Mouse (Mus musculus) kidney, postnatal 10 days (tissue): ENCODE measurements around the gene Rhox4c.
"Not testable (repeated sequence)": the region's sequence is repeated elsewhere in the genome, so short reads cannot be mapped to it uniquely, and the experiment has no call there.

Experiments used
- DNase-seq: peaks from one replicate; pipeline ENCODE4 v3.0.0; 2021; ENCODE audit warnings: mixed read lengths

Gene Rhox4c

DNA sequence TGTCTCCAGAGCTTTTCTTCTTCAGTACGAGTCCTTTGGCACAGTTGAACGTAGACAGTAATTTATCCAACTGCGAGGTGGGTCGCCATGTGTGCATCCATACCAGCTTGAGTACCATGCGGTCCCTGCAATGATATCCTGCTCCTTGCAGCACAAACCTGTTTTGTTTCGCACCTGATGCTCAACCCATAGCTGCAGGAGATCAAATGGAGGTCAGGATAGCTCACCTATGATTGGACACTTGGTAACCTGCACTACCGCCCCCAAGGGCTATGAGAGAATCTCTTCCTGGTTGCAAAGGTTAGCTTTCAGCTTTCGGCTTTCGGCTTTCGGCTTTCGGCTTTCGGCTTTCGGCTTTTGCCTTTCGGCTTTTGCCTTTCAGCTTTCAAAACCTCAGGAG, at the start of gene Rhox4c:
TSS of gene Rhox4c (plus strand) at position 301 of the 400 bp plus-strand sequence.
- DNase-seq, result not testable (repeated sequence)

DNA sequence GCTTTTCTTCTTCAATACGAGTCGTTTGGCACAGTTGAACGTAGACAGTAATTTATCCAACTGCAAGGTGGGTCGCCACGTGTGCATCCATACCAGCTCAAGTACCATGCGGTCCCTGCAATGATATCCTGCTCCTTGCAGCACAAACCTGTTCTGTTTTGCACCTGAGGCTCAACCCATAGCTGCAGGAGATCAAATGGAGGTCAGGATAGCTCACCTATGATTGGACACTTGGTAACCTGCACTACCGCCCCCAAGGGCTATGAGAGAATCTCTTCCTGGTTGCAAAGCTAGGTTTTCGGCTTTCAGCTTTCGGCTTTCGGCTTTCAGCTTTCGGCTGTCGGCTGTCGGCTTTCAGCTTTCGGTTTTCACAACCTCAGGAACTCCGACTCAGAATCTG, 47.9 kb upstream of the Rhox4c start, which contains the start of gene Rhox4b:
TSS of gene Rhox4b (plus strand) at position 301 of the 400 bp plus-strand sequence.
- DNase-seq, result not testable (repeated sequence)

DNA sequence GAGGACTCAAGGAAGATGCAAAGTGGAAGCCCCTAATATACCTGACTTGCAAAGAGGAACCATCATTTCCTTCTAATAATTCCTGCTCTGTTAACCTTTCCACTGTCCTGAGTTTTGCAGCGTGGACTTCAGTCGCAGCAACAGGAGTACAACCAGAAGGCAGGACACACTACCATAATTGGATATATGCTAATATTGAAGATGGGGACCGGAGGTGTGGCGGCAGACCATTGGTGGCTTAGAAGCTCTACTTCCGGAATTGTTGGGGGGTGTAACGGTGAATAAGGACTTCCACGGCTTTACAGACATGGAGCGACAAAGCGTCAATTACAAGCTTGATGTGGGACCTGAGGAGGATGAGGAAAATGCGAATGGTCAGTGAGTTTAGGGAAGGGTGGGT, 26.8 kb upstream of the Rhox4c start, which contains the start of gene Rhox2c:
TSS of gene Rhox2c (plus strand) at position 301 of the 400 bp plus-strand sequence.
- not testable (repeated sequence) for DNase-seq

DNA sequence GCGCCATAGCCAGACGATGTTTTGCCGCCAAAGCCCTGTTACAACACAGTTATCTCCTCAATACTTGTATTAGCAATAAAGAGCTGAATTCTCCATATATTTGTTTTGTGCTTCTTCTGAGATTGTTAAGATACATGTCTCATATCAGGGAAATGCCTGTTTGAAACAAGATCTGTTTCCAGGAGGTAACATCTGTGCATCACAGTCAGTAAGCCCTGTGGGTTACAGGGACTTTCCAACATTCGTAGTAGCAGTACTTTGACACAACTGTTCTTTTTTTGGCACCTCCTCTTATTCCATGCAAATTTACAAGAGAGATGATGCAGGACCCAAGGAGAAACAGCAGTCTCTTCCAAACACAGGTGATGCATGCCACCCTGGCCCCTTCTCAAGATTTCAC, 21.9 kb upstream of the Rhox4c start, which contains the start of gene Rhox3c:
TSS of gene Rhox3c (plus strand) at position 301 of the 400 bp plus-strand sequence.
- not testable (repeated sequence) for DNase-seq

DNA sequence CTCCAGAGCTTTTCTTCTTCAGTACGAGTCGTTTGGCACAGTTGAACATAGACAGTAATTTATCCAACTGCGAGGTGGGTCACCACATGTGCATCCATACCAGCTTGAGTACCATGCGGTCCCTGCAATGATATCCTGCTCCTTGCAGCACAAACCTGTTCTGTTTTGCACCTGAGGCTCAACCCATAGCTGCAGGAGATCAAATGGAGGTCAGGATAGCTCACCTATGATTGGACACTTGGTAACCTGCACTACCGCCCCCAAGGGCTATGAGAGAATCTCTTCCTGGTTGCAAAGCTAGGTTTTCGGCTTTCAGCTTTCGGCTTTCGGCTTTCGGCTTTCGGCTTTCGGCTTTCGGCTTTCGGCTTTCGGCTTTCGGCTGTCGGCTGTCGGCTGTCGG, 33.9 kb downstream of the Rhox4c start, which contains the start of gene Rhox4d:
TSS of gene Rhox4d (plus strand) at position 301 of the 400 bp plus-strand sequence.
- not testable (repeated sequence) for DNase-seq

- not testable (repeated sequence) for DNase-seq
Measured at GRCm38 (mm10) chrX:37530152-37530551, 50.0 kb downstream of the Rhox4c start, which contains the start of gene Rhox2e. TSS of gene Rhox2e (plus strand) at chrX:37530452.
